Mouse (Mus musculus) fibroblast of lung, adult 2 months (primary cell): Measurements from ENCODE around the gene Isoc2b.
"Not testable (repeated sequence)": the region's sequence is repeated elsewhere in the genome, so short reads cannot be mapped to it uniquely, and the experiment has no call there.

Experiments
- DNase-seq: peaks from one replicate; pipeline ENCODE4 v3.0.0-alpha.2; 2011; ENCODE audit warnings: low read depth

The Isoc2b gene

GRCm38 (mm10) chr7:4870133-4870532 lies at the start of gene Isoc2b:
Isoc2b (minus strand) TSS chr7:4870258.
- DNase-seq: no peak

DNA sequence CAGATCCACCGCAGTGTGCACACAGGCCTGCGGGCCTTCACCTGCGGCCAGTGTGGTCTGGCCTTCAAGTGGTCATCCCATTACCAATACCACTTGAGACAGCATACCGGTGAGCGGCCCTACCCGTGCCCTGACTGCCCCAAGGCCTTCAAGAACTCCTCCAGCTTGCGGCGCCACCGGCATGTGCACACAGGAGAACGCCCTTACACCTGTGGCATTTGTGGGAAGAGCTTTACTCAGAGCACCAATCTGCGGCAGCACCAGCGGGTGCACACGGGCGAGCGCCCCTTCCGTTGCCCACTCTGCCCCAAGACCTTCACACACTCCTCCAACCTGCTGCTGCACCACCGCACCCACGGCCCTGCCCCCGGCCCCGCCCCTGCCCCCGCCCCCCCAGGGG lies 49.0 kb upstream of the Isoc2b start:
- DNase-seq: no peak

- DNase-seq: no peak
Measured at GRCm38 (mm10) chr7:4918681-4919080, 48.6 kb upstream of the Isoc2b start.

DNA sequence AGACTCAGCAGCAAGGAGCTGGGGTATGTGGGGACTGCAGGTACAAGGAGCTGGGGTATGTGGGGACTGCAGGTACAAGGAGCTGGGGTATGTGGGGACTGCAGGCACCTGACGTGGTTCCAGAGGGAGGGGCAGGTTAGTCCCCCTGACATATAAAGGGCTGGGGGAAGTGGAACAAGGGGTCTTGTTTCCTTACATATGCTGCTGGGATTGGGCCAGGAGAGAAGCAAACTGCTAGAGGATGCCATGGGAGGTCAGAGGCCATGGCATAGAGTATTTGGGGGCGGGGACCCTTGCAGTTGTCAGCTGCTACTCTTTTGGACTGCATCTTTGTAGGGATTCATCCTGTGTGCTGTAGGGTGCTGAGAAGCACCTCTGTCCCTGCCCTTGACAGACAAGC lies 47.4 kb upstream of the Isoc2b start:
- no peak for DNase-seq

GRCm38 (mm10) chr7:4915669-4916416 lies 45.8 kb upstream of the Isoc2b start:
- no peak for DNase-seq

DNA sequence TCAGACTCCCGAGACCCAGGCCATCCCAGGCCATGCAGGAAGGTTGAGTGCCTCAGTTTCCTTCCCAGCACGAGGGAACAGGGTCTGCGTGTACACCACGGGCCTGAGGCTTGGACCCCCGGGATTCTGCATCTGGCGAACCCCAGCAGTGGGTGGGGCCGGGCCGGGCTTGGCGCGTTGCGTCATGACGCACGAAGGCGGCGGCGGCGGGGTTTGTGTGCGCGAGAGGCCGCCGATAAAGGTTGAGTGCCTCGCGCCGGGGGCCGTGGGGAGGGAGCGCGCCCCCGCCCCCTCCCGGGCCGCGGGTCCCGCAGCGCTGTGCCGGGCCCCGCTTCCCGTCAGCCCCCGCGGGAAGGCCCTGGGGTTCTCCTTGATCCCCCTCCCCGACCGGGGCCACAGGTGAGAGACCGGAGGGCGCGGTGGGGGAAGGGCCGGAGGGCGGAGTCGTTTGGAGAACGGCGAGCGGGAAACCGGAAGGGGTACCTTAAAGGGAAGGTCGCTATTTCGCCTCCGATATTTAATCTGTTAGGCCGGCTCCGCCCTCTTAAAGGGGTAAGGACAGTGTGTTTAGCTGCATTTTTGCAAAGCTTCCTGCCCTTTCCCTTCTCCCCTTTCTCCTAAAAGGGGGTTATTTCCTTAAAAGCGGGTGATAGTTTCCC lies 45.1 kb upstream of the Isoc2b start, which contains the start of gene Zfp628:
TSS of gene Zfp628 (plus strand) at position 211 of the 659 bp plus-strand sequence.
- DNase-seq: peak; percentile 80

GRCm38 (mm10) chr7:4912248-4912647 lies 42.2 kb upstream of the Isoc2b start:
- DNase-seq: no peak

GRCm38 (mm10) chr7:4911561-4911960 lies 41.5 kb upstream of the Isoc2b start:
- DNase-seq: peak; percentile 43

- no peak for DNase-seq
Measured at GRCm38 (mm10) chr7:4906466-4906950, 36.5 kb upstream of the Isoc2b start, which contains the start of gene Gm36210. Gm36210 (minus strand) TSS chr7:4906516.

GRCm38 (mm10) chr7:4902404-4902803 lies 32.3 kb upstream of the Isoc2b start:
- DNase-seq: no peak

DNA sequence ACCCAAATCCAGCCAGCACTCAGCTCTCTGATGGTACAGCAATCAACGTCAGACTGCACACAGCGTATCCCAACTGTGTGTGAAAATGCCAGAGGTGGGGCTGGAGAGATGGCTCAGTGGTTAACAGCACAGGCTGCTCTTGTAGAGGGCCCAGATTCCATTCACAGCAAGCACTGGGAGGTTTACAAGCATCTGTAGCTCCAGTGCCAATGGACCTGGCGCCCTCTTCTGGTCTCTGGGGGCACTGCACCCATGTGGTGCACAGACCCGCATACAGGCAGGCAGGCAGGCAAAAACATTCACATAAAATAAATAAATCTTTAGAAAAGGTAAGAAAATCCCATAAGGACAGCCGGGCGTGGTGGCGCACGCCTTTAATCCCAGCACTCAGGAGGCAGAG lies 31.1 kb upstream of the Isoc2b start:
- no peak for DNase-seq

GRCm38 (mm10) chr7:4900523-4900851 lies 30.4 kb upstream of the Isoc2b start:
- no peak for DNase-seq

GRCm38 (mm10) chr7:4899649-4900522 lies 29.8 kb upstream of the Isoc2b start:
- no peak for DNase-seq

- no peak for DNase-seq
Measured at GRCm38 (mm10) chr7:4898851-4899648, 29.0 kb upstream of the Isoc2b start.

GRCm38 (mm10) chr7:4895186-4895585 lies 25.1 kb upstream of the Isoc2b start:
- no peak for DNase-seq

DNA sequence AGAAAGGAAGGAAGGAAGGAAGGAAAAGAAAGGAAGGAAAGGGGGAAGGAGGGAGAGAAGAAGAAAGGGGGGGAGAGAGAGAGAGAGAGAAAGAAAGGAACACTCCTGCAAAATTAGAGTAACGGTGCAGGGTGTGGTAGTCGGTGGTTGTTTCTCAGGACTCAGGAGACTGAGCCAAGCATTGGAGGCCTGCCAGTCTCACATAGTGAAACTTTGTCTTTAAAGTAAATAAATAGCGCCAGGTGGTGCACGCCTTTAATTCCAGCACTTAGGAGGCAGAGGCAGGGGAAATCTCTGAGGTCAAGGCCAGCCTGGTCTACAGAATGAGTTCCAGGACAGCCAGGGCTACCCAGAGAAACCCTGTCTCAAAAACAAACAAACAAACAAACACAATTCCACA lies 16.6 kb upstream of the Isoc2b start:
- DNase-seq: peak; percentile 49

- DNase-seq: not testable (repeated sequence)
Measured at GRCm38 (mm10) chr7:4879036-4879435, 9.0 kb upstream of the Isoc2b start.

DNA sequence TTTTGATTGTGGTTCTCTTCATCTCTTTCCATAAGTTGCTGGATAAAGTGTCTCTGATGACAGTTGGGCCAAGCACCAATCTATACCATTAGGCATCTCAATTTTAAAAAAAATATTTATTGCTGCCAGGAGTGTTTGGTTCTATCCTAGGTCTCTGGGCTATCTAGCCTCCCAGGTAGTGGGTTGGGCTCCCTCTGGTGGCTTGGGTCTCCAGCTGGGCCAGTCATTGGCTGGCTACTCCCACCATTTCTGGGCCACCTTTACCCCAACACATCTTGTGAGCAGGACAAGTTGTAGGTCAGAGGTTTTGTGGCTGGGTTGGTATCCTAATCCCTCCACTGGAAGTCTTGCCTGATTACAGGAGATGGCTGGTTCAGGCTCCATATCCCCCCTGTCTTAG lies 8.1 kb upstream of the Isoc2b start:
- DNase-seq: no peak

DNA sequence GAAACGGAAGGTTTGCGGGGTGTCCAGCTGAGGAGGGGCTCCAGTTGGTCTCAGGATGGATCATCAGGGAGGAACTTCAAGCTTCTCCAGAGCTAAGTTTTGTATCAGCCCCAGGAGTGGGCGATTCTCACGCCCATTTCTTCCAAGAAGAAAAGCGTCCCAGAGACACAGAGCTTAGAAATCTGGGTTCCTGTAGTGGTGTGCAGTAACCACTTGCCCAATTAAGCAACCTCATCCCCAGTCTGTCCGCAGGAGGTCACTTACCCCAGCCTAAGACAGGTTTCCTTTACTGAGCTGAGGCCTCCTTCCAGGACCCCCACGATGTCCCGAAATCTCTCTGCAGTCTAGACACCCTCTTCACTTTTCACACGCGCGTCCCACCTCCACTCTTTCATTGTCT lies 7.2 kb upstream of the Isoc2b start:
- DNase-seq: no peak

DNA sequence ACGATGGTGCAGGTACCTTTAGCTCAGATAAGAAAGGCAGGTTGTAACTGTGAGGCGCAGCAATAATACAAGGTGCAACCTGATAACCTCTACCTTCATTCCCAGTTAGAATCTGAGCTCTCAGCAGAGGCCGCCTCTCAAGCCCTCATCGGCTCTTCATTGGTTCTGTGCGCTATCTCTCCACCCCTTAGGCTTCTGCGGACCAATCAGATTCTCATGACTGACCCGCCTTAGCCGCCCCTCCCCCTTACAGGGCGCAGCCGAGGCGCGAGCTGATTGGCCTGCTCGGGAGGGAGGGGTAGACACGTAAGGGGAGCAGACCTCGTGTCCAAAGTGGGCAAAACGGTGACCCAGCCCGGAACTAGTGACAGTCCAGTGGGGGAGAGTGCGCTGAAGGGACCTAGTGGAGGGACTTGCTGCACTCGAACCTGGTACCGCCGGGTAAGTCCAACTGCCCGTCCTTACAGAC lies 6.7 kb upstream of the Isoc2b start, which contains the start of gene Isoc2a:
TSS of gene Isoc2a (plus strand) at position 401 of the 469 bp plus-strand sequence.
- DNase-seq: peak; percentile 96

DNA sequence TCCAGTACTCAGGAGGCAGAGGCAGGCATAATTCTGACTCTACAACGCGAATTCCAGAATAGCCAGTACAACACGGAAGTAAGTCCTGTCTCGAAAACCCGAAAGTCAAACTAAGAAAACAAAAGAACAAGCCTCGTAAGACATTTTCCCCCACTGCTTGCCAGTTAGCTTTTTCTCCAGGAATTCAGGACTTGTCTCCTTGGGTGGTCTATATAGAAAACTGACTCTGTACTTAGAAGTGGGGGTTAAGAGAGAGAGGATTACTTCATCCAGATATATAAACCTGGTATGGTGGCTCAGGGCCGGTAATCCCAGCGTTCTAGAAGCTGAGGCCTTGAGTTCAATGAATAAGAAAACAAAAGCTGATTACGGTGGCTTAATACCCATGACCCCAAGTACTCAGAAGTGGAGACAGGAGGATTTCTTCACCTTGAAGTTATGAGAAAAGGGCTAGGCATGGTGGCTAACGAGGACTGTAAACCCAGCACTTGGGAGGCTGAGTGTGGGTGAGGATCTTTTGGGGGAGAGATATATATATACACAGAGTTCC lies 3.4 kb downstream of the Isoc2b start:
- DNase-seq: no peak
